Comparison of ENCODE assay signal across 8 mouse cellular contexts in the genomic region with DNA sequence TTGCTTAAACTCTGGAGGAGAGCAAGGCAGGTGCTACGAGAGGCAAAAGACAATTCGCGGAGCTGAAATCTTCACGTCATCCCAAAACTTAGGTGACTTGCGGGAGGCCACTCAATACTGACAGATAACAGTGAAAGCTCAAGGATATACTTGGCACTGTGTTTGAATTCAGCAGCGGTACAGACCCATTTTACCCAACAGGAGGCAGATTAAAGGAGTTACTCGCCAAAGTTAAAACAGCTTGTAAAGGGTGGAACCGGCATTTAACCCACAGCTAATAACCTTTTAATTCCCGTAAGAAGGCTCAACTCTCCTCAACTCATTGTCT. TPM values are rescaled to one million over a fixed set of nuclear protein-coding genes. Genes with fewer than 3 reads are reported as not detected.
DNase-seq lines count a peak whose midpoint lies in the region; ATAC-seq and TF ChIP-seq lines count a peak whose summit lies in the region.

No protein-coding gene starts in this region.

- H3K27me3 ChIP-seq in kidney, embryonic 15.5 days: no peaks in the 10 kb centered on the region
- no peaks in the 10 kb centered on the region for H3K27me3 ChIP-seq in hindbrain, embryonic 16.5 days (replicated peaks; ENCODE audit: control insufficient read depth, insufficient read depth, low read length)
- no peaks in the 10 kb centered on the region for H3K27me3 ChIP-seq in midbrain, embryonic 16.5 days (ENCODE audit: control insufficient read depth, insufficient read depth, low read depth, low read length)

- peaks cover 35% of the 10 kb centered on the region for H3K4me1 ChIP-seq in kidney, embryonic 15.5 days
- peaks cover 3% of the 10 kb centered on the region; the same call in 1 of the 2 replicates for H3K4me1 ChIP-seq in cortical plate, adult 2 months (ENCODE audit: control insufficient read depth, insufficient read depth, low read length)
- peaks cover 23% of the 10 kb centered on the region for H3K4me1 ChIP-seq in hindbrain, embryonic 16.5 days (ENCODE audit: control insufficient read depth, insufficient read depth, low read depth, low read length)
- peaks cover 30% of the 10 kb centered on the region for H3K4me1 ChIP-seq in midbrain, embryonic 16.5 days (ENCODE audit: control insufficient read depth, insufficient read depth, low read length)

- H3K36me3 ChIP-seq in kidney, embryonic 15.5 days: peaks cover 27% of the 10 kb centered on the region
- H3K36me3 ChIP-seq in hindbrain, embryonic 16.5 days (ENCODE audit: control insufficient read depth, insufficient read depth, low read length): peaks cover 9% of the 10 kb centered on the region
- peaks cover 5% of the 10 kb centered on the region; the same call in 1 of the 2 replicates for H3K36me3 ChIP-seq in midbrain, embryonic 16.5 days (ENCODE audit: control insufficient read depth, insufficient read depth, low read length)

- H3K4me2 ChIP-seq in kidney, embryonic 15.5 days: peak overlapping the region; percentile 77
- H3K4me2 ChIP-seq in hindbrain, embryonic 16.5 days (ENCODE audit: low read length): peak overlapping the region; percentile 78
- peak overlapping the region; percentile 93 for H3K4me2 ChIP-seq in midbrain, embryonic 16.5 days (ENCODE audit: low read length)

- DNase-seq in kidney, postnatal 10 days: no peak
- no peak for DNase-seq in retina, postnatal 1 day
- DNase-seq in adrenal gland, postnatal 36 days: no peak
- no peak for DNase-seq in right cerebral cortex, postnatal 4 days

- TF ChIP-seq CTCF in cortical plate, adult 2 months (IDR thresholded peaks at IDR 0.05; ENCODE audit: extremely low read depth, insufficient read depth, low read length): no peak

- peak overlapping the region; percentile 48 for H3K9ac ChIP-seq in kidney, embryonic 15.5 days
- H3K9ac ChIP-seq in hindbrain, embryonic 16.5 days (ENCODE audit: low read depth, low read length): peak overlapping the region; percentile 68
- H3K9ac ChIP-seq in midbrain, embryonic 16.5 days (ENCODE audit: low read depth, low read length): peak overlapping the region; percentile 66

- TF ChIP-seq POLR2A in cortical plate, adult 2 months (IDR thresholded peaks at IDR 0.05; ENCODE audit: extremely low read depth, insufficient read depth, low read length): no peak

- H3K27ac ChIP-seq in kidney, embryonic 15.5 days: peak overlapping the region; percentile 86
- H3K27ac ChIP-seq in cortical plate, adult 2 months (ENCODE audit: insufficient read depth, low read length): peak overlapping the region; percentile 11; the same call in 1 of the 2 replicates
- peak overlapping the region; percentile 85 for H3K27ac ChIP-seq in hindbrain, embryonic 16.5 days (ENCODE audit: low read depth, low read length)
- H3K27ac ChIP-seq in midbrain, embryonic 16.5 days (ENCODE audit: low read length): peak overlapping the region; percentile 87

- H3K4me3 ChIP-seq in kidney, embryonic 15.5 days (replicated peaks): peak overlapping the region; percentile 55
- H3K4me3 ChIP-seq in cortical plate, adult 2 months (ENCODE audit: insufficient read depth, low read length): peak overlapping the region; percentile 49
- peak overlapping the region; percentile 55 for H3K4me3 ChIP-seq in hindbrain, embryonic 16.5 days (ENCODE audit: low read length)
- peak overlapping the region; percentile 53 for H3K4me3 ChIP-seq in midbrain, embryonic 16.5 days (ENCODE audit: low read depth, low read length)

- no peak; the same call in 1 of the 2 replicates for ATAC-seq in kidney, embryonic 15.5 days (replicated peaks; ENCODE audit: low FRiP score)
- ATAC-seq in hindbrain, embryonic 16.5 days: no peak
- ATAC-seq in midbrain, embryonic 16.5 days: no peak

- no peaks in the 10 kb centered on the region for H3K9me3 ChIP-seq in kidney, embryonic 15.5 days (replicated peaks)
- H3K9me3 ChIP-seq in hindbrain, embryonic 16.5 days (ENCODE audit: control insufficient read depth, low read length): no peaks in the 10 kb centered on the region
- no peaks in the 10 kb centered on the region for H3K9me3 ChIP-seq in midbrain, embryonic 16.5 days (replicated peaks; ENCODE audit: control insufficient read depth, low read length, poor library complexity, severe bottlenecking)

- WGBS in kidney, embryonic 15.5 days: 3% methylated on average over 9 of the region's 9 CpGs
- 4% methylated on average over 9 of the region's 9 CpGs for WGBS in hindbrain, embryonic 16.5 days
- 3% methylated on average over 9 of the region's 9 CpGs for WGBS in midbrain, embryonic 16.5 days

RNA-seq across cellular contexts. Expression of gene Ift172, which starts 0.4 kb away (rescaled TPM):
- 36.3 and 36.9 TPM in 2 replicates for polyA plus RNA-seq in kidney, embryonic 15.5 days (2015; fragmentation: Nextera tagmentation; extraction: Ambion mirVana)
- 75.1 and 80.4 TPM in 2 replicates for polyA plus RNA-seq in cortical plate, adult 2 months (2012; rRNA removed)
- 31.5 and 38.2 TPM in 2 replicates for polyA plus RNA-seq in hindbrain, embryonic 16.5 days (2015; fragmentation: Nextera tagmentation; extraction: Ambion mirVana)
- 32.3 and 40.0 TPM in 2 replicates for polyA plus RNA-seq in midbrain, embryonic 16.5 days (2015; fragmentation: Nextera tagmentation; extraction: Ambion mirVana)
- total RNA-seq in adrenal gland, postnatal 36 days (2021): 10 to 100 TPM; 30.4 to 39.0 TPM

RNA-seq across cellular contexts. Expression of gene Fndc4, which starts 4.6 kb away (rescaled TPM):
- polyA plus RNA-seq in kidney, embryonic 15.5 days (2015; fragmentation: Nextera tagmentation; extraction: Ambion mirVana): 42.3 and 46.2 TPM in 2 replicates
- polyA plus RNA-seq in cortical plate, adult 2 months (2012; rRNA removed): 172 and 184 TPM in 2 replicates
- polyA plus RNA-seq in hindbrain, embryonic 16.5 days (2015; fragmentation: Nextera tagmentation; extraction: Ambion mirVana): 102 and 105 TPM in 2 replicates
- polyA plus RNA-seq in midbrain, embryonic 16.5 days (2015; fragmentation: Nextera tagmentation; extraction: Ambion mirVana): 96.2 and 97.6 TPM in 2 replicates
- total RNA-seq in adrenal gland, postnatal 36 days (2021): 10 to 100 TPM in 1 of 2 experiments, 1 to 10 TPM in 1; 7.5 to 13.8 TPM

RNA-seq across cellular contexts. Expression of gene Gckr, which starts 5.9 kb away (rescaled TPM):
- polyA plus RNA-seq in kidney, embryonic 15.5 days (2015; fragmentation: Nextera tagmentation; extraction: Ambion mirVana): 0.21 and 0.70 TPM in 2 replicates
- polyA plus RNA-seq in cortical plate, adult 2 months (2012; rRNA removed): 0.53 and 0.98 TPM in 2 replicates
- polyA plus RNA-seq in hindbrain, embryonic 16.5 days (2015; fragmentation: Nextera tagmentation; extraction: Ambion mirVana): 0.25 and 0.26 TPM in 2 replicates
- 0.42 and 1.6 TPM in 2 replicates for polyA plus RNA-seq in midbrain, embryonic 16.5 days (2015; fragmentation: Nextera tagmentation; extraction: Ambion mirVana)
- under 1 TPM in 1 of 2 experiments, not detected in 1; 0.43 TPM for total RNA-seq in adrenal gland, postnatal 36 days (2021)

RNA-seq across cellular contexts. Expression of gene Krtcap3, which starts 39.8 kb away (rescaled TPM):
- 21.5 and 25.1 TPM in 2 replicates for polyA plus RNA-seq in kidney, embryonic 15.5 days (2015; fragmentation: Nextera tagmentation; extraction: Ambion mirVana)
- 3.9 and 4.0 TPM in 2 replicates for polyA plus RNA-seq in cortical plate, adult 2 months (2012; rRNA removed)
- 3.1 and 3.2 TPM in 2 replicates for polyA plus RNA-seq in hindbrain, embryonic 16.5 days (2015; fragmentation: Nextera tagmentation; extraction: Ambion mirVana)
- 2.1 and 2.2 TPM in 2 replicates for polyA plus RNA-seq in midbrain, embryonic 16.5 days (2015; fragmentation: Nextera tagmentation; extraction: Ambion mirVana)
- 1 to 10 TPM; 3.7 to 4.1 TPM for total RNA-seq in adrenal gland, postnatal 36 days (2021)

RNA-seq across cellular contexts. Expression of gene Gm9970, which starts 50.3 kb away (rescaled TPM):
- 0.83 TPM in 1 of 2 replicates, not detected in the other for polyA plus RNA-seq in kidney, embryonic 15.5 days (2015; fragmentation: Nextera tagmentation; extraction: Ambion mirVana)
- not detected in 2 replicates for polyA plus RNA-seq in cortical plate, adult 2 months (2012; rRNA removed)
- 0.41 TPM in 1 of 2 replicates, not detected in the other for polyA plus RNA-seq in hindbrain, embryonic 16.5 days (2015; fragmentation: Nextera tagmentation; extraction: Ambion mirVana)
- 0.62 and 0.71 TPM in 2 replicates for polyA plus RNA-seq in midbrain, embryonic 16.5 days (2015; fragmentation: Nextera tagmentation; extraction: Ambion mirVana)
- not detected for total RNA-seq in adrenal gland, postnatal 36 days (2021)

Comparison
In these comparisons a context has a peak if more than half of its experiments do, and no peak if none do; other contexts are left out.
1. H3K27ac ChIP-seq: peak in every context shown above with its lines; median percentile 87 in midbrain, embryonic 16.5 days; 86 in kidney, embryonic 15.5 days; 85 in hindbrain, embryonic 16.5 days; 11 in cortical plate, adult 2 months.